Mouse (Mus musculus): ENCODE measurements at regions not wholly inside any gene's neighbourhood (a gene's known extent, or its start where the extent isn't known, plus 50 kb on each side); places are given as distances from the start of the nearest gene placed in this dataset.

DNA sequence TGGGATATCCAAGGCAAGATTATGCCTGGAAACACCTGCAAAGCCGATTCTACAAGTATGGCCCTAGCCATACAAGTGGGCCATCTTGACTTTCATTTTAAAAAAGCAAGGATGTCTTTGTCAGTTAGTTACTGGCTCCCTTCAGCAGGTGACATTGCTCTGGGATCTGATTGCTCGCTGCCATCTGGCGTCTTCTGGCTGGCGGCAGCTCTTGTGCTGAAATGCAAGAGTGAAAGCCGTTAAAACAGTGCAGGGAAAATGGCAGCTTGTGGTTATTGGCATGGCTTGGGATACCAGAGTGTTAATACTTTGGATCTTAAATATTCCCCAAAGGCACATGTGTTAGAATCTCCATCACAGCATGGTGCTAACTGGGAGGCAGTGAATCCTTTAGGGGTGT is 105.0 kb upstream of the Ly86 start:
- 87% methylated on average over 5 of the region's 5 CpGs for WGBS
- no peak for DNase-seq
- Histone ChIP-seq H3K4me3 (no peak overlapping the region), H3K27ac (no peak overlapping the region), H3K36me3 (ENCODE audit: control insufficient read depth, insufficient read depth, low read length) (no peaks in the 10 kb centered on the region), H3K9ac (ENCODE audit: low read depth, low read length) (no peak overlapping the region), H3K4me1 (ENCODE audit: control insufficient read depth, insufficient read depth, low read length) (no peaks in the 10 kb centered on the region), H3K79me2 (replicated peaks; ENCODE audit: control insufficient read depth, insufficient read depth, low read length) (no peaks in the 10 kb centered on the region), H3K27me3 (ENCODE audit: control insufficient read depth, insufficient read depth, low read length) (no peaks in the 10 kb centered on the region)
- no peak for TF ChIP-seq POLR2A (IDR thresholded peaks at IDR 0.05; ENCODE audit: insufficient read depth, low read depth, low read length)
- no peak for TF ChIP-seq EP300 (IDR thresholded peaks at IDR 0.05; ENCODE audit: insufficient read depth, low read depth, low read length)
- TF ChIP-seq CTCF (IDR thresholded peaks at IDR 0.05): no peak
- intact Hi-C loops (cut with DNase I): no loop called here

DNA sequence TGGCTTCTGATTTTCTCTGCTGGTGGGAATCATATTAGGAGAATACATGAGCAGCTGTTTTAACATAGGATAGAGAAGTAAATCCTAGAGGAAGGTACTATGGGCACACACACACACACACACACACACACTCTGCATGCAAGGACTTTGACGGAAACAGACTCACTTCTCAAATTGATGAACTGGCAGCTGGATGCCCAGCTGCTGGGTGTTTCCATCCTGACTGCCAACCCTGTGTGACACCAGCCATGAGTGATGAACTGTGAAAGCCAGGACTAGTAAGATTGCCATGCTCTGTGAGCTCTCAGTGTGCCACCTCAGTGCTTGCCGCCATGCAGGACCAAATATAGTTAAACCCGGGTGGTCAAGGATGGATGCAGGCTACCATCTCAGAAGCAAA is 107.7 kb upstream of the Ly86 start:
- 93% methylated on average over 3 of the region's 3 CpGs for WGBS
- intact Hi-C loops (cut with DNase I): no loop called here
- Histone ChIP-seq H3K79me2 (replicated peaks; ENCODE audit: control insufficient read depth, insufficient read depth, low read length) (no peaks in the 10 kb centered on the region), H3K27me3 (ENCODE audit: control insufficient read depth, insufficient read depth, low read length) (no peaks in the 10 kb centered on the region), H3K4me3 (no peak overlapping the region), H3K4me1 (ENCODE audit: control insufficient read depth, insufficient read depth, low read length) (no peaks in the 10 kb centered on the region), H3K9ac (ENCODE audit: low read depth, low read length) (no peak overlapping the region), H3K36me3 (ENCODE audit: control insufficient read depth, insufficient read depth, low read length) (no peaks in the 10 kb centered on the region), H3K27ac (no peak overlapping the region)
- TF ChIP-seq CTCF (IDR thresholded peaks at IDR 0.05) (no peak), POLR2A (IDR thresholded peaks at IDR 0.05; ENCODE audit: insufficient read depth, low read depth, low read length) (no peak), EP300 (IDR thresholded peaks at IDR 0.05; ENCODE audit: insufficient read depth, low read depth, low read length) (no peak)
- DNase-seq: peak in 1 of 2 experiments; percentile 8

DNA sequence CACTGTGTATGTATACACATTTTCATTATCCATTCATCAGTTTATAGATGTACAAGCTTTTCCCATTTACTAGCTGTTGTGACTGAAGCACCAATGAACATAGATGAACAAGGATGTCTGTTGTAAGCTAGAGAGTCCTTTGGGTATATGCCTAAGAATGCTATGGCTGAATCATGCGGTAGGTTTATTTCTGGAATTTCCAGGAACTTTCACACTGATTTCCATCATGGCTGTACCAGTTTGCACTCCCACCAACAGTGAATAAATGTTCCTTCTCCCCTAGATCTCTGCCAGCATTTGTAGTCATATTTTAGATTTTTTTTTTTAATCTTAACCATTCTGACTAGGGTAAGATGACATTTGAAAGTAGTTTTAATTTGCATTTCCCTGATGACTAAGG is 119.2 kb upstream of the Ly86 start:
- Histone ChIP-seq H3K27ac (no peak overlapping the region), H3K79me2 (replicated peaks; ENCODE audit: control insufficient read depth, insufficient read depth, low read length) (no peaks in the 10 kb centered on the region), H3K4me1 (ENCODE audit: control insufficient read depth, insufficient read depth, low read length) (no peaks in the 10 kb centered on the region), H3K36me3 (ENCODE audit: control insufficient read depth, insufficient read depth, low read length) (no peaks in the 10 kb centered on the region), H3K27me3 (ENCODE audit: control insufficient read depth, insufficient read depth, low read length) (no peaks in the 10 kb centered on the region), H3K4me3 (no peak overlapping the region), H3K9ac (ENCODE audit: low read depth, low read length) (no peak overlapping the region)
- no peak for DNase-seq
- TF ChIP-seq POLR2A (IDR thresholded peaks at IDR 0.05; ENCODE audit: insufficient read depth, low read depth, low read length) (no peak), CTCF (IDR thresholded peaks at IDR 0.05) (no peak), EP300 (IDR thresholded peaks at IDR 0.05; ENCODE audit: insufficient read depth, low read depth, low read length) (no peak)
- intact Hi-C loops (cut with DNase I): no loop called here
- 78% methylated on average over 1 of the region's 1 CpGs for WGBS

DNA sequence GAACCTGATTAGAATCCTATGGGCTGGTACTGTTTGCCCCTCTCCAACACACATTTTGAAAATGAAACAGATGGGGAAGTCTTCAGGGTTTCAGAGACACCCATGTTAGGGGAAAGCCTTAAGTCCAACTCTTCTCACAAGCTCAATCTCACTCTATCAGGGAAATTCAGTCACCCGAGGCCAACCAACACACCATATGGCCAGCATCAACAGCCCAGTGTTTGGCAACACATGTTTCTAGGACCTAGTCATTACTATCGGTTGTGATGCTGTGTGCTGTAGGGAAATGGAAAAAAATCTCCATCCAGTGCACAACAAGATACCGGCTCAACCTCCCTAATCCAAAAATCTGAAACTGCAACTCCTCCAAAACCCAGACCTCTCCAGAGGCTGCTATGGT is 124.6 kb upstream of the Ly86 start:
- DNase-seq: no peak
- Histone ChIP-seq H3K9ac (ENCODE audit: low read depth, low read length) (no peak overlapping the region), H3K79me2 (replicated peaks; ENCODE audit: control insufficient read depth, insufficient read depth, low read length) (no peaks in the 10 kb centered on the region), H3K4me1 (ENCODE audit: control insufficient read depth, insufficient read depth, low read length) (no peaks in the 10 kb centered on the region), H3K27ac (no peak overlapping the region), H3K4me3 (no peak overlapping the region), H3K27me3 (ENCODE audit: control insufficient read depth, insufficient read depth, low read length) (no peaks in the 10 kb centered on the region), H3K36me3 (ENCODE audit: control insufficient read depth, insufficient read depth, low read length) (no peaks in the 10 kb centered on the region)
- intact Hi-C loops (cut with DNase I): no loop called here
- no peak for TF ChIP-seq POLR2A (IDR thresholded peaks at IDR 0.05; ENCODE audit: insufficient read depth, low read depth, low read length)
- TF ChIP-seq EP300 (IDR thresholded peaks at IDR 0.05; ENCODE audit: insufficient read depth, low read depth, low read length): no peak
- 62% methylated on average over 3 of the region's 3 CpGs for WGBS

DNA sequence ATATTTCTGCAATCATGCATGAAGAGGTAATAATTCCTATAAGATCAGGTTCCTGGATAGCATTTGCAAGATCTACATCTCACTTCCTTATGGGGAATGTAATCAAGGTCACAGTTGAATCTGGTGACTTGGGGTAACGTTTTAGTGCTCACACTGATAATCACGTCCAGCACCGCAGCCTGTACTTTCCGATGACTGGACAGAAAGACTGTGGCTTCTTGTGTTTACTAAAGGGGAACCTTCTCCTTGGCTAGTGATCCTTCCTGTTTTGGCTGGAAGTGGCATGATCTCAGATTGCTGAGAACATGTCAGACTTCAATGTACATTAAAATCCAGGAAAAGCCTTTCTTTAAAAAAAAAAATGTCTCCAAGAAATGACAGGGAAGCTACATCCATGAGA is 126.4 kb upstream of the Ly86 start:
- DNase-seq: peak in 1 of 2 experiments; percentile 16
- H3K4me3 ChIP-seq: no peak overlapping the region
- no peaks in the 10 kb centered on the region for H3K27me3 ChIP-seq (ENCODE audit: control insufficient read depth, insufficient read depth, low read length)
- no peaks in the 10 kb centered on the region for H3K4me1 ChIP-seq (ENCODE audit: control insufficient read depth, insufficient read depth, low read length)
- WGBS: 50% methylated on average over 4 of the region's 4 CpGs
- H3K27ac ChIP-seq: no peak overlapping the region
- H3K36me3 ChIP-seq (ENCODE audit: control insufficient read depth, insufficient read depth, low read length): no peaks in the 10 kb centered on the region
- no peak overlapping the region for H3K9ac ChIP-seq (ENCODE audit: low read depth, low read length)
- TF ChIP-seq POLR2A (IDR thresholded peaks at IDR 0.05; ENCODE audit: insufficient read depth, low read depth, low read length): no peak
- TF ChIP-seq EP300 (IDR thresholded peaks at IDR 0.05; ENCODE audit: insufficient read depth, low read depth, low read length): no peak
- TF ChIP-seq CTCF (IDR thresholded peaks at IDR 0.05): no peak
- H3K79me2 ChIP-seq (replicated peaks; ENCODE audit: control insufficient read depth, insufficient read depth, low read length): no peaks in the 10 kb centered on the region
- intact Hi-C loops (cut with DNase I): no loop called here

DNA sequence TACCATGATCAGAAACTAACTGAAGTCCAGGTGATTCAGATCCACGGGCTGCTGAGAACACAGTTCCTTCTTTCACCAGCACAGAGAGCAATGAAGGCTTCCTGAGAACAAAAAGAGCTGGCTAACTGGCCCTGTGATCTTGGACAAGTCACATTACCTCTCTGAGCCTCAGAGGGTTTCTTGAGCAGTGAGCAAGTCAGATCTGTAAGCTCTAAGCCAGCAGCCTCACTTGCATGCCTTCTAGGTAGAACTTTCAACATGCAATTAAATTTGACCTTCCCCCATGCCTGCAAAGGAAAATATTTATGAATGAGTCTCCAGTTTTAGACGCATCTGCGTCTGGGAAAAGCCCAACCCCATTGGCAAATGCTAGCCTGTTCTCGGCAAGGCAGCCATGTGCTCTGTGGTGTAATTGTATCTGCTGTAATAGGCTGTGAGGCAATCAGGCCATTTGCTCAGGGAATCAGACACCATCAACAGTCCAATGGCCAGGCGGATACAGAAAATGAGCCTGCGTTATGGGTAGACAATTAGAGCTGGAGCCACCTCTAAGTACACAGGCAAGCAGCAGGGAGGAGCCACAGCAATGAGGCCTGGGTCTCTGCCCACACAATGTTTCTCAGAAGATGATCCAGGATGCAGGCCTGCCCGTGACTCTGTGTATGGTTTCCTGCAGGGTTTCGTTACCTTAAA is 130.3 kb upstream of the Ly86 start:
- DNase-seq: peak in 1 of 2 experiments; percentile 2
- H3K27ac ChIP-seq: no peak overlapping the region
- H3K4me3 ChIP-seq: no peak overlapping the region
- H3K27me3 ChIP-seq (ENCODE audit: control insufficient read depth, insufficient read depth, low read length): no peaks in the 10 kb centered on the region
- WGBS: 74% methylated on average over 8 of the region's 8 CpGs
- H3K36me3 ChIP-seq (ENCODE audit: control insufficient read depth, insufficient read depth, low read length): no peaks in the 10 kb centered on the region
- no peaks in the 10 kb centered on the region for H3K79me2 ChIP-seq (replicated peaks; ENCODE audit: control insufficient read depth, insufficient read depth, low read length)
- TF ChIP-seq EP300 (IDR thresholded peaks at IDR 0.05; ENCODE audit: insufficient read depth, low read depth, low read length) (no peak), POLR2A (IDR thresholded peaks at IDR 0.05; ENCODE audit: insufficient read depth, low read depth, low read length) (no peak), CTCF (IDR thresholded peaks at IDR 0.05) (no peak)
- H3K4me1 ChIP-seq (ENCODE audit: control insufficient read depth, insufficient read depth, low read length): no peaks in the 10 kb centered on the region
- intact Hi-C loops (cut with DNase I): no loop called here
- H3K9ac ChIP-seq (ENCODE audit: low read depth, low read length): no peak overlapping the region

Measured in heart, adult 2 months (tissue).